Mouse (Mus musculus) midbrain, embryonic 14.5 days (tissue): Measurements from ENCODE around the gene Tgm2. TPM values are rescaled to one million over a fixed set of nuclear protein-coding genes. Genes with fewer than 3 reads are reported as not detected.

Experiments
- ATAC-seq: fragments of 200-750 bp; cut with Nextera tagmentation; 2 replicates; pipeline ENCODE4 v1.8.0; 2017; ENCODE audit warnings: moderate number of reproducible peaks, moderate library complexity; ENCODE audit not compliant: low FRiP score, low TSS enrichment
- DNase-seq: peaks from one replicate; pipeline ENCODE4 v3.0.0-alpha.2; 2015
- H3K27ac ChIP-seq: fragments of 300-500 bp; sonication (generic); replicated peaks from 2 replicates; pipeline ENCODE4 v1.5.1; 2014; ENCODE audit warnings: mild to moderate bottlenecking, low read depth, low read length, moderate library complexity
- H3K27me3 ChIP-seq: fragments of 300-500 bp; sonication (generic); 2 replicates; pipeline ENCODE4 v1.6.1; 2014; ENCODE audit warnings: low read length, control low read depth, mixed read lengths; ENCODE audit not compliant: control insufficient read depth, insufficient read depth
- H3K36me3 ChIP-seq: fragments of 300-500 bp; sonication (generic); 2 replicates; pipeline ENCODE4 v1.6.1; 2014; ENCODE audit warnings: low read length, control low read depth; ENCODE audit not compliant: control insufficient read depth, insufficient read depth
- H3K4me1 ChIP-seq: fragments of 300-500 bp; sonication (generic); 2 replicates; pipeline ENCODE4 v1.6.1; 2014; ENCODE audit warnings: mild to moderate bottlenecking, antibody characterized with exemption, low read length, control low read depth; ENCODE audit not compliant: control insufficient read depth, insufficient read depth
- H3K4me2 ChIP-seq: fragments of 300-500 bp; sonication (generic); 2 replicates; pipeline ENCODE4 v1.6.1; 2014; ENCODE audit warnings: mild to moderate bottlenecking, low read length, moderate library complexity
- H3K4me3 ChIP-seq: fragments of 300-500 bp; sonication (generic); replicated peaks from 2 replicates; pipeline ENCODE4 v1.5.1; 2014; ENCODE audit warnings: low read depth, low read length
- H3K9ac ChIP-seq: fragments of 300-500 bp; sonication (generic); replicated peaks from 2 replicates; pipeline ENCODE4 v1.6.1; 2014; ENCODE audit warnings: mild to moderate bottlenecking, low read length, moderate library complexity
- H3K9me3 ChIP-seq: fragments of 300-500 bp; sonication (generic); 2 replicates; pipeline ENCODE4 v1.6.1; 2016; ENCODE audit warnings: low read length, control low read depth, mixed read lengths; ENCODE audit not compliant: control insufficient read depth
- WGBS: fragments of 180-500 bp; shearing (Covaris S2); extraction: QIAGEN DNeasy Blood & Tissue Kit; methylation state at CpG from one replicate; pipeline ENCODE4 v1.1.7; 2014; 5-methylcytosine and 5-hydroxymethylcytosine counted together
- polyA plus RNA-seq: library from polyadenylated mRNA; unstranded; fragments of >200 nt; fragmentation: Nextera tagmentation; extraction: Ambion mirVana; gene quantifications from 2 replicates; pipeline ENCODE4 v1.2.1, GENCODE M21; 2014

Gene Tgm2
- polyA plus RNA-seq, 1 experiment from 2014 or later: 6.8 TPM

- WGBS: 82% methylated on average over 7 of the region's 7 CpGs
- Histone ChIP-seq H3K4me2 (no peak overlapping the region), H3K27me3 (no peaks in the 10 kb centered on the region; the same call in 1 of the 2 replicates), H3K9ac (no peak overlapping the region), H3K9me3 (no peaks in the 10 kb centered on the region), H3K4me3 (no peak overlapping the region), H3K27ac (no peak overlapping the region), H3K4me1 (no peaks in the 10 kb centered on the region; the same call in 1 of the 2 replicates), H3K36me3 (no peaks in the 10 kb centered on the region)
- DNase-seq (no peak), ATAC-seq (no peak)
Measured at GRCm38 (mm10) chr2:158141690-158142440, 4.4 kb downstream of the Tgm2 start.

- no peak for DNase-seq
- no peak overlapping the region for H3K27ac ChIP-seq
- H3K4me3 ChIP-seq: no peak overlapping the region
- H3K4me1 ChIP-seq: no peaks in the 10 kb centered on the region; the same call in 1 of the 2 replicates
- no peaks in the 10 kb centered on the region for H3K36me3 ChIP-seq
- H3K27me3 ChIP-seq: no peaks in the 10 kb centered on the region; the same call in 1 of the 2 replicates
- H3K9me3 ChIP-seq: no peaks in the 10 kb centered on the region
- no peak overlapping the region for H3K9ac ChIP-seq
- H3K4me2 ChIP-seq: no peak overlapping the region
- WGBS: 77% methylated on average over 7 of the region's 7 CpGs
- no peak for ATAC-seq
Measured at GRCm38 (mm10) chr2:158141271-158141670, 5.0 kb downstream of the Tgm2 start.

GRCm38 (mm10) chr2:158140664-158141063, 5.6 kb downstream of the Tgm2 start:
- Histone ChIP-seq H3K27me3 (no peaks in the 10 kb centered on the region; the same call in 1 of the 2 replicates), H3K4me1 (no peaks in the 10 kb centered on the region; the same call in 1 of the 2 replicates), H3K36me3 (no peaks in the 10 kb centered on the region), H3K27ac (no peak overlapping the region), H3K9ac (no peak overlapping the region), H3K4me2 (no peak overlapping the region), H3K4me3 (no peak overlapping the region), H3K9me3 (no peaks in the 10 kb centered on the region)
- ATAC-seq (no peak), DNase-seq (no peak)
- WGBS: 91% methylated on average over 5 of the region's 5 CpGs

- ATAC-seq (no peak), DNase-seq (peak; percentile 59)
- H3K27me3 ChIP-seq: no peaks in the 10 kb centered on the region; the same call in 1 of the 2 replicates
- H3K4me3 ChIP-seq: no peak overlapping the region
- no peak overlapping the region for H3K4me2 ChIP-seq
- no peaks in the 10 kb centered on the region for H3K9me3 ChIP-seq
- no peaks in the 10 kb centered on the region; the same call in 1 of the 2 replicates for H3K4me1 ChIP-seq
- WGBS: 38% methylated on average over 7 of the region's 7 CpGs
- no peak overlapping the region for H3K9ac ChIP-seq
- H3K27ac ChIP-seq: no peak overlapping the region
- H3K36me3 ChIP-seq: no peaks in the 10 kb centered on the region
Measured at GRCm38 (mm10) chr2:158139628-158140027, 6.6 kb downstream of the Tgm2 start.

- Histone ChIP-seq H3K27ac (no peak overlapping the region), H3K27me3 (no peaks in the 10 kb centered on the region; the same call in 1 of the 2 replicates), H3K9me3 (no peaks in the 10 kb centered on the region), H3K4me1 (no peaks in the 10 kb centered on the region; the same call in 1 of the 2 replicates), H3K9ac (no peak overlapping the region), H3K4me3 (no peak overlapping the region), H3K4me2 (no peak overlapping the region), H3K36me3 (no peaks in the 10 kb centered on the region)
- ATAC-seq (no peak), DNase-seq (no peak)
- WGBS: 90% methylated on average over 9 of the region's 9 CpGs
Measured at GRCm38 (mm10) chr2:158138778-158139177, 7.5 kb downstream of the Tgm2 start.

GRCm38 (mm10) chr2:158137771-158138170, 8.5 kb downstream of the Tgm2 start:
- no peak for DNase-seq

GRCm38 (mm10) chr2:158136205-158136604, 10.0 kb downstream of the Tgm2 start:
- Histone ChIP-seq H3K27ac (no peak overlapping the region), H3K36me3 (no peaks in the 10 kb centered on the region), H3K4me2 (no peak overlapping the region), H3K9ac (no peak overlapping the region), H3K27me3 (no peaks in the 10 kb centered on the region), H3K4me3 (no peak overlapping the region), H3K4me1 (no peaks in the 10 kb centered on the region; the same call in 1 of the 2 replicates), H3K9me3 (no peaks in the 10 kb centered on the region)
- DNase-seq (no peak), ATAC-seq (no peak)
- WGBS: 69% methylated on average over 7 of the region's 7 CpGs

More at GRCm38 (mm10) chr2:158137771-158138170, 8.5 kb downstream of the Tgm2 start:
- Histone ChIP-seq H3K9ac (no peak overlapping the region), H3K27ac (no peak overlapping the region), H3K4me2 (no peak overlapping the region), H3K9me3 (no peaks in the 10 kb centered on the region), H3K4me3 (no peak overlapping the region), H3K4me1 (no peaks in the 10 kb centered on the region; the same call in 1 of the 2 replicates), H3K27me3 (no peaks in the 10 kb centered on the region; the same call in 1 of the 2 replicates), H3K36me3 (no peaks in the 10 kb centered on the region)
- 89% methylated on average over 12 of the region's 12 CpGs for WGBS
- ATAC-seq: no peak

- Histone ChIP-seq H3K9me3 (no peaks in the 10 kb centered on the region), H3K4me3 (no peak overlapping the region), H3K27ac (no peak overlapping the region), H3K4me1 (no peaks in the 10 kb centered on the region), H3K4me2 (no peak overlapping the region), H3K36me3 (no peaks in the 10 kb centered on the region), H3K9ac (no peak overlapping the region), H3K27me3 (no peaks in the 10 kb centered on the region)
- WGBS: 78% methylated on average over 6 of the region's 6 CpGs
- DNase-seq: no peak
- ATAC-seq: no peak
Measured at GRCm38 (mm10) chr2:158133050-158133449, 13.2 kb downstream of the Tgm2 start.

GRCm38 (mm10) chr2:158132320-158132719, 13.9 kb downstream of the Tgm2 start:
- H3K27ac ChIP-seq: no peak overlapping the region
- no peak overlapping the region for H3K4me2 ChIP-seq
- H3K4me1 ChIP-seq: no peaks in the 10 kb centered on the region
- no peaks in the 10 kb centered on the region for H3K27me3 ChIP-seq
- no peak overlapping the region for H3K4me3 ChIP-seq
- H3K9me3 ChIP-seq: no peaks in the 10 kb centered on the region
- H3K36me3 ChIP-seq: no peaks in the 10 kb centered on the region
- WGBS: 88% methylated on average over 10 of the region's 10 CpGs
- ATAC-seq: no peak
- no peak for DNase-seq
- H3K9ac ChIP-seq: no peak overlapping the region
